Mouse (Mus musculus): Measurements from ENCODE around the gene Gm43720. TPM values are rescaled to one million over a fixed set of nuclear protein-coding genes. Genes with fewer than 3 reads are reported as not detected.

The Gm43720 gene
- polyA plus RNA-seq, 1 experiment, result not detected

DNA sequence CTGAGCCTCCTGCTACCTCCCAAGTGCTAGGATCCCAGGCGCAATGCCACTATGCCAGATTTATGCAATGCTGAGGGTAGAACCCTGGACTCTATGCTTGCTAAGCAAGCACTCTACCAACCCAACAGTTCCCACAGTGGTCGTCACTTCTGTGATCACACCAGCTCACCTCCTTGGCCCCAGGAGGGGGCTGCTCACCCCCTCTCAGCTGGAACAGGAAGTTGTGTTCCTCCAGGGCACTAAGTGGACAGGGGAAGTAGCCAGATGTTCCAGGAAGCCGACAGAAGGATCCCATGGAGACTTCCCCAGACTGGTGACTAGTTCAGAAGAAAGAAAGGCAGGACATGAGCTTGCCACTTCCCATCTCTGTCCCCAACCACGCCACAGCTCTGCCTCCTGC is 17.8 kb downstream of the Gm43720 start:
- Histone ChIP-seq H3K27me3 (replicated peaks; ENCODE audit: control insufficient read depth, insufficient read depth, low read length) (no peaks in the 10 kb centered on the region), H3K27ac (ENCODE audit: insufficient read depth, low read depth, low read length) (no peak overlapping the region), H3K4me1 (ENCODE audit: control insufficient read depth, insufficient read depth, low read length) (peaks cover 4% of the 10 kb centered on the region; the same call in 1 of the 2 replicates), H3K36me3 (ENCODE audit: control insufficient read depth, insufficient read depth, low read length) (no peaks in the 10 kb centered on the region), H3K4me3 (ENCODE audit: insufficient read depth, low read depth, low read length) (no peak overlapping the region)
- WGBS, result 65% methylated on average over 4 of the region's 4 CpGs
- DNase-seq, result no peak
- TF ChIP-seq POLR2A (IDR thresholded peaks at IDR 0.05; ENCODE audit: low read depth, low read length) (no peak), CTCF (conservative IDR thresholded peaks at IDR 0.05; ENCODE audit: insufficient read depth, insufficient read length, low read depth, low read length) (no peak)

DNA sequence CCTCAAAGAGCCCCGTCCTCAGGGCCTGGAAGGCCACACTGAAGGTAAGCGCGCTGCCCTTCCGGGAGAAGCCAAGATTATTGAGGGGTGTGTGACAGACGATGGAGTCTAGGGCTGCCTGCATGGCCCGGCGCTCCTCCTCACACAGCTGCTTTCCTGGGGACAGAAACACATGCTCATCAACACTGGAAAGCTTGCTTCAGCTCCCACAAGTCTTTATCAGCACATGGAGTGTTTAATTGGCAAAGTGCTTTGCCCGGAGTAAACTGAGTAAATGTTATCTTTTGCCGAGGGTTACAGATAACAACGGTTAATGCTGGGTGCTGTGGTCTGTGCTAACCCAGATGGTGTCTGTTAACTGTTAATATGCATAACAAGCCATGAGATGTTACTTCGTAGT is 18.9 kb downstream of the Gm43720 start:
- no peaks in the 10 kb centered on the region for H3K27me3 ChIP-seq (replicated peaks; ENCODE audit: control insufficient read depth, insufficient read depth, low read length)
- H3K4me1 ChIP-seq (ENCODE audit: control insufficient read depth, insufficient read depth, low read length), result peaks cover 4% of the 10 kb centered on the region; the same call in 1 of the 2 replicates
- WGBS, result 83% methylated on average over 11 of the region's 11 CpGs
- TF ChIP-seq CTCF (conservative IDR thresholded peaks at IDR 0.05; ENCODE audit: insufficient read depth, insufficient read length, low read depth, low read length) (no peak), POLR2A (IDR thresholded peaks at IDR 0.05; ENCODE audit: low read depth, low read length) (no peak)
- H3K27ac ChIP-seq (ENCODE audit: insufficient read depth, low read depth, low read length), result no peak overlapping the region
- H3K4me3 ChIP-seq (ENCODE audit: insufficient read depth, low read depth, low read length), result no peak overlapping the region
- DNase-seq, result no peak
- H3K36me3 ChIP-seq (ENCODE audit: control insufficient read depth, insufficient read depth, low read length), result no peaks in the 10 kb centered on the region

DNA sequence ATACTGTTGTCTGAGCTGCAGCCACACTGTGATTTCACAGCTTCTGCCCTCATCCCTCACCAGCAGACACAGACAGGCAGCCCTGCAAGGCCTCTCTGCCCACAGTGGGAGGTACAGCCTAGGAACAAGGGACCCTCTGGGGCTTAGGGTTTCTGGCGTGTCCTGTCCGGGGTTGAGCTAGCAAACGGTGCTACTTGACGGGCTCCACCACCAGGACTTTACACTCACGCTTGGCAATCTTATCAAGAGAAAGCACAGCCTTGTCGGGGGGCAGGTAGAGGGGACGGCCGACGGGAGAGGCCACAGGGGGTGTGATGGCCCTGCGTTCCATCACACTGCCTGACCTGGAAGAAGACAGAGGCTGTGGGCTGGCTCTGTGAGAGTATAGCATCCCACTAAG is 19.7 kb downstream of the Gm43720 start:
- no peak for DNase-seq
- H3K4me1 ChIP-seq (ENCODE audit: control insufficient read depth, insufficient read depth, low read length), result peaks cover 4% of the 10 kb centered on the region; the same call in 1 of the 2 replicates
- H3K27me3 ChIP-seq (replicated peaks; ENCODE audit: control insufficient read depth, insufficient read depth, low read length), result no peaks in the 10 kb centered on the region
- no peaks in the 10 kb centered on the region for H3K36me3 ChIP-seq (ENCODE audit: control insufficient read depth, insufficient read depth, low read length)
- no peak overlapping the region for H3K27ac ChIP-seq (ENCODE audit: insufficient read depth, low read depth, low read length)
- TF ChIP-seq POLR2A (IDR thresholded peaks at IDR 0.05; ENCODE audit: low read depth, low read length), result no peak
- TF ChIP-seq CTCF (conservative IDR thresholded peaks at IDR 0.05; ENCODE audit: insufficient read depth, insufficient read length, low read depth, low read length), result no peak
- H3K4me3 ChIP-seq (ENCODE audit: insufficient read depth, low read depth, low read length), result no peak overlapping the region
- WGBS, result 89% methylated on average over 10 of the region's 10 CpGs

DNA sequence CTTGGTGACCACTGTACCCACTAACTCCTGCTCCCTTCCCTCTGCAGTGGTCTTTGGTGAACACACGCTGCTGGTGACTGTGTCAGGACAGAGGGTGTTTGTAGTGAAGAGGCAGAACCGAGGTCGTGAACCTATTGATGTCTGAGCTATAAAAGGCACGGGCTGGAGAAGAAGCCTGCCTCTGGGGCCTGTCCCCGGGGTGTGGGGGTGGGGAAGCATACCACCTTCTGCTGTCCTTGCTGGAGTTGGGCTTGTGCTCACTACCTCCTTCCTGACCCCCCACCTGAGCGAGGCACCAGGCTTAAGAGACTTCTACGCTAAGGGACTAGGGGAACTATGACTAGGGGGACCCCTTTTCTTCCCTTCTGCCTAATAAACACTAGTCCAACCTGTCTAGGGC is 20.8 kb downstream of the Gm43720 start:
- TF ChIP-seq CTCF (conservative IDR thresholded peaks at IDR 0.05; ENCODE audit: insufficient read depth, insufficient read length, low read depth, low read length) (no peak), POLR2A (IDR thresholded peaks at IDR 0.05; ENCODE audit: low read depth, low read length) (no peak)
- H3K27ac ChIP-seq (ENCODE audit: insufficient read depth, low read depth, low read length), result no peak overlapping the region
- H3K27me3 ChIP-seq (replicated peaks; ENCODE audit: control insufficient read depth, insufficient read depth, low read length), result no peaks in the 10 kb centered on the region
- no peaks in the 10 kb centered on the region for H3K36me3 ChIP-seq (ENCODE audit: control insufficient read depth, insufficient read depth, low read length)
- H3K4me3 ChIP-seq (ENCODE audit: insufficient read depth, low read depth, low read length), result no peak overlapping the region
- DNase-seq, result no peak
- WGBS, result 58% methylated on average over 7 of the region's 7 CpGs
- H3K4me1 ChIP-seq (ENCODE audit: control insufficient read depth, insufficient read depth, low read length), result peaks cover 4% of the 10 kb centered on the region; the same call in 1 of the 2 replicates

DNA sequence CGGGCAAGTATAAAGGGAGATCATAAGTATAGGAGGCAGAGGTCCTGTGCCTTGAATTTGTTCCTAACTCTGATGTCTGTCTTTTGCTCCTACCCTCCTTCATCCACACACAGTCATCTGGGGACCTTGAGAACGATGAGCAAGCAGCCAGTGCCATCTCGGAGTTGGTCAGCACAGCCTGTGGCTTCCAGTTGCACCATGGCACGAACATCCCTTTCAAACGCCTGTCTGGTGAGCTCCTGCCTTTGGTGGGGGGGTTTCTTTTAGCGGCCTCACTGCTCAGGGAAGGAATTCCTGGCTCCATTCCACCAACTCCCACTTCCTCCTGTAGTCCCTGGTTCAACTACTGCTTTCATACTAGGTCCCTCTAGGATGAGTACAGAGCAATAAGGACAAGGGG is 21.2 kb downstream of the Gm43720 start:
- TF ChIP-seq CTCF (conservative IDR thresholded peaks at IDR 0.05; ENCODE audit: insufficient read depth, insufficient read length, low read depth, low read length) (no peak), POLR2A (IDR thresholded peaks at IDR 0.05; ENCODE audit: low read depth, low read length) (no peak)
- 67% methylated on average over 6 of the region's 6 CpGs for WGBS
- Histone ChIP-seq H3K4me3 (ENCODE audit: insufficient read depth, low read depth, low read length) (no peak overlapping the region), H3K36me3 (ENCODE audit: control insufficient read depth, insufficient read depth, low read length) (no peaks in the 10 kb centered on the region), H3K4me1 (ENCODE audit: control insufficient read depth, insufficient read depth, low read length) (peaks cover 4% of the 10 kb centered on the region; the same call in 1 of the 2 replicates), H3K27ac (ENCODE audit: insufficient read depth, low read depth, low read length) (no peak overlapping the region), H3K27me3 (replicated peaks; ENCODE audit: control insufficient read depth, insufficient read depth, low read length) (no peaks in the 10 kb centered on the region)
- no peak for DNase-seq

DNA sequence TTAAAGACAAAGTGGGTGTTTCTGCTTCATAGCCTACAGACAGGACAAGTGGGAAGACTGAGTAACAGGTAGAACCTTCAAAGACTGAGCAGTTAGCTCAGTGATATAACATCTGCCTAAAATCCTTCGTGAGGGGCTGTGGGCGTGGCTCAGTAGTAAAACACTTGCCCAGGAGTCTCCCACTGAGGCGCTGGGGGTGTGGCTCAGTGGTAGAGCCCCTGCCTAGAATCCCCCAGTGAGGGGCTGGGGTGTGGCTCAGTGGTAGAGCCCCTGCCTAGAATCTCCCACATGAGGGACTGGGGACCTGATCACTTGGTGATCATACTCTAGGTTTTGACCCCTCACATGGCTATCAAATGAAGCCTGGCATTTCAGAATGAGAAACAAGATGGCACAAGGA is 21.7 kb downstream of the Gm43720 start:
- DNase-seq, result no peak
- Histone ChIP-seq H3K36me3 (ENCODE audit: control insufficient read depth, insufficient read depth, low read length) (no peaks in the 10 kb centered on the region), H3K4me1 (ENCODE audit: control insufficient read depth, insufficient read depth, low read length) (peaks cover 3% of the 10 kb centered on the region; the same call in 1 of the 2 replicates), H3K27ac (ENCODE audit: insufficient read depth, low read depth, low read length) (no peak overlapping the region), H3K27me3 (replicated peaks; ENCODE audit: control insufficient read depth, insufficient read depth, low read length) (no peaks in the 10 kb centered on the region), H3K4me3 (ENCODE audit: insufficient read depth, low read depth, low read length) (no peak overlapping the region)
- TF ChIP-seq CTCF (conservative IDR thresholded peaks at IDR 0.05; ENCODE audit: insufficient read depth, insufficient read length, low read depth, low read length), result no peak
- no peak for TF ChIP-seq POLR2A (IDR thresholded peaks at IDR 0.05; ENCODE audit: low read depth, low read length)
- 84% methylated on average over 3 of the region's 3 CpGs for WGBS

DNA sequence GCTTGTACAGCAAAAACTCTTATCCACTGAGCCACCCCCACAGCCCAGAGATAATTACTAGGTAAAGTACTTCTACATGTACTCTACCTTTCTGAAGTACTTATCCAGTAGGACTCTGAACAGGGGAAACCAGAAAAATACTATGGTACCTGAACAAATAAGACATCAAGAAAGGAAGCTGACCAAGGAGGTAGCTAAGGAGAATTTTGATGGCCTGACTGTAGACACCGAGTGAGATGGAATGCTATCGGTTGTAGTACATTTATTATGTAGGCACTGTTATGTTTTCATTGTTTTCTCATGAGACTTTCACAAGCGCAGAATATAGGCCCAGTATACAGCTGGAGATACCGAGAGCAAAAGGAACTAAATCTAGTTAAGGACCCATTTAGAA is 22.2 kb downstream of the Gm43720 start:
- H3K36me3 ChIP-seq (ENCODE audit: control insufficient read depth, insufficient read depth, low read length), result no peaks in the 10 kb centered on the region
- no peak for DNase-seq
- no peaks in the 10 kb centered on the region; the same call in 1 of the 2 replicates for H3K4me1 ChIP-seq (ENCODE audit: control insufficient read depth, insufficient read depth, low read length)
- no peak for TF ChIP-seq POLR2A (IDR thresholded peaks at IDR 0.05; ENCODE audit: low read depth, low read length)
- no peak for TF ChIP-seq CTCF (conservative IDR thresholded peaks at IDR 0.05; ENCODE audit: insufficient read depth, insufficient read length, low read depth, low read length)
- WGBS, result 94% methylated on average over 4 of the region's 4 CpGs
- no peak overlapping the region for H3K27ac ChIP-seq (ENCODE audit: insufficient read depth, low read depth, low read length)
- H3K4me3 ChIP-seq (ENCODE audit: insufficient read depth, low read depth, low read length), result no peak overlapping the region
- no peaks in the 10 kb centered on the region for H3K27me3 ChIP-seq (replicated peaks; ENCODE audit: control insufficient read depth, insufficient read depth, low read length)

Data from kidney, adult 2 months (tissue).